Mouse (Mus musculus): Measurements from ENCODE around the gene Taok1.

GRCm38 (mm10) chr11:77591388-77591787 lies 16.2 kb downstream of the Taok1 start:
- TF ChIP-seq POLR2A (IDR thresholded peaks at IDR 0.05; ENCODE audit: borderline replicate concordance, extremely low read depth, low read depth, low read length) (no peak), CTCF (IDR thresholded peaks at IDR 0.05; ENCODE audit: insufficient read depth, low read length) (no peak)
